Mouse (Mus musculus) G1E (cell line): ENCODE results near the gene Adgrf5.

Experiments
- CTCF ChIP-seq: IDR thresholded peaks from 2 replicates; pipeline ENCODE4 v1.5.1; 2012; ENCODE audit warnings: low read depth, low read length, inconsistent platforms, mixed read lengths
- GATA1 ChIP-seq: IDR thresholded peaks from 2 replicates; pipeline ENCODE4 v1.6.1; 2012; ENCODE audit warnings: borderline replicate concordance, low read length, inconsistent platforms, mixed read lengths
- POLR2AphosphoS5 ChIP-seq: IDR thresholded peaks from 2 replicates; pipeline ENCODE4 v1.6.1; 2012; ENCODE audit warnings: low read depth, low read length, inconsistent platforms; ENCODE audit not compliant: insufficient replicate concordance
- TAL1 ChIP-seq: conservative IDR thresholded peaks from 2 replicates; pipeline ENCODE4 v1.6.1; 2012; ENCODE audit warnings: low read depth, low read length, inconsistent platforms, mixed read lengths

GRCm38 (mm10) chr17:43495502-43495901, 135.3 kb downstream of the Adgrf5 start:
- TF ChIP-seq GATA1 = no peak
- TF ChIP-seq CTCF = no peak
- TF ChIP-seq TAL1 = no peak
- TF ChIP-seq POLR2AphosphoS5 = no peak
